Mouse (Mus musculus) stomach, embryonic 16.5 days (tissue): ENCODE measurements at regions not wholly inside any gene's neighbourhood (a gene's known extent, or its start where the extent isn't known, plus 50 kb on each side); places are given as distances from the start of the nearest gene placed in this dataset.
A peak's percentile ranks its signal among the peaks of the same experiment; 100 is the strongest.

Source experiments
- ATAC-seq: fragments of 200-750 bp; cut with Nextera tagmentation; 2 replicates; pipeline ENCODE4 v1.8.0; 2017; ENCODE audit warnings: moderate number of reproducible peaks, moderate TSS enrichment; ENCODE audit not compliant: insufficient read depth, low FRiP score
- H3K27ac ChIP-seq: fragments of 300-500 bp; sonication (generic); 2 replicates; pipeline ENCODE4 v1.5.1; 2014; ENCODE audit warnings: low read length
- H3K27me3 ChIP-seq: fragments of 300-500 bp; sonication (generic); 2 replicates; pipeline ENCODE4 v1.6.1; 2014; ENCODE audit warnings: low read length, control low read depth, mixed read lengths; ENCODE audit not compliant: control insufficient read depth, insufficient read depth
- H3K36me3 ChIP-seq: fragments of 300-500 bp; sonication (generic); 2 replicates; pipeline ENCODE4 v1.6.1; 2014; ENCODE audit warnings: low read length; ENCODE audit not compliant: control insufficient read depth, insufficient read depth
- H3K4me1 ChIP-seq: fragments of 300-500 bp; sonication (generic); 2 replicates; pipeline ENCODE4 v1.6.1; 2014; ENCODE audit warnings: low read length, control low read depth, mixed read lengths; ENCODE audit not compliant: control insufficient read depth, insufficient read depth
- H3K4me2 ChIP-seq: fragments of 300-500 bp; sonication (generic); 2 replicates; pipeline ENCODE4 v1.6.1; 2014; ENCODE audit warnings: low read depth, low read length, mixed read lengths
- H3K4me3 ChIP-seq: fragments of 300-500 bp; sonication (generic); replicated peaks from 2 replicates; pipeline ENCODE4 v1.5.1; 2014; ENCODE audit warnings: mild to moderate bottlenecking, low read length
- H3K9ac ChIP-seq: fragments of 300-500 bp; sonication (generic); 2 replicates; pipeline ENCODE4 v1.6.1; 2014; ENCODE audit warnings: low read length
- H3K9me3 ChIP-seq: fragments of 300-500 bp; sonication (generic); replicated peaks from 2 replicates; pipeline ENCODE4 v1.6.1; 2016; ENCODE audit warnings: low read length, control low read depth; ENCODE audit not compliant: control insufficient read depth
- WGBS: fragments of 180-500 bp; shearing (Covaris S2); extraction: QIAGEN DNeasy Blood & Tissue Kit; methylation state at CpG from one replicate; pipeline ENCODE4 v1.1.7; 2014; 5-methylcytosine and 5-hydroxymethylcytosine counted together

GRCm38 (mm10) chr5:72222902-72223301, 54.9 kb upstream of the Commd8 start:
- 83% methylated on average over 3 of the region's 3 CpGs for WGBS

GRCm38 (mm10) chr5:72219697-72220096, 51.7 kb upstream of the Commd8 start:
- no peaks in the 10 kb centered on the region for H3K36me3 ChIP-seq
- no peaks in the 10 kb centered on the region for H3K9me3 ChIP-seq
- H3K27me3 ChIP-seq, result no peaks in the 10 kb centered on the region
- no peak overlapping the region for H3K27ac ChIP-seq
- H3K9ac ChIP-seq, result no peak overlapping the region
- no peak overlapping the region for H3K4me3 ChIP-seq
- H3K4me2 ChIP-seq, result no peak overlapping the region
- peak; percentile 64; the same call in 1 of the 2 replicates for ATAC-seq
- WGBS, result 72% methylated on average over 12 of the region's 12 CpGs
- H3K4me1 ChIP-seq, result 0 out of 2 replicates have a peak, but pooled peaks cover 2% of the 10 kb centered on the region

More at GRCm38 (mm10) chr5:72222902-72223301, 54.9 kb upstream of the Commd8 start:
- no peak overlapping the region for H3K4me2 ChIP-seq
- H3K9me3 ChIP-seq, result no peaks in the 10 kb centered on the region
- H3K4me1 ChIP-seq, result 0 out of 2 replicates have a peak, but pooled peaks cover 2% of the 10 kb centered on the region
- ATAC-seq, result no peak
- no peaks in the 10 kb centered on the region for H3K36me3 ChIP-seq
- H3K27me3 ChIP-seq, result no peaks in the 10 kb centered on the region
- H3K9ac ChIP-seq, result no peak overlapping the region
- H3K4me3 ChIP-seq, result no peak overlapping the region
- no peak overlapping the region for H3K27ac ChIP-seq

GRCm38 (mm10) chr5:72219248-72219647, 51.3 kb upstream of the Commd8 start:
- no peak overlapping the region for H3K4me3 ChIP-seq
- no peaks in the 10 kb centered on the region for H3K27me3 ChIP-seq
- no peak overlapping the region for H3K4me2 ChIP-seq
- ATAC-seq, result no peak
- H3K36me3 ChIP-seq, result no peaks in the 10 kb centered on the region
- H3K27ac ChIP-seq, result no peak overlapping the region
- H3K9me3 ChIP-seq, result no peaks in the 10 kb centered on the region
- H3K9ac ChIP-seq, result no peak overlapping the region
- WGBS, result 91% methylated on average over 7 of the region's 7 CpGs
- 0 out of 2 replicates have a peak, but pooled peaks cover 2% of the 10 kb centered on the region for H3K4me1 ChIP-seq
